Mouse (Mus musculus) hindbrain, embryonic 12.5 days (tissue): ENCODE data around the gene Pdcd7. TPM values are rescaled to one million over a fixed set of nuclear protein-coding genes. Genes with fewer than 3 reads are reported as not detected.
"Not testable (repeated sequence)": the region's sequence is repeated elsewhere in the genome, so short reads cannot be mapped to it uniquely, and the experiment has no call there.

Experiments used
- ATAC-seq: fragments of 200-750 bp; cut with Nextera tagmentation; 2 replicates; pipeline ENCODE4 v1.8.0; 2017; ENCODE audit warnings: moderate TSS enrichment; ENCODE audit not compliant: low FRiP score
- H3K27ac ChIP-seq: fragments of 300-500 bp; sonication (generic); 2 replicates; pipeline ENCODE4 v1.5.1; 2016; ENCODE audit warnings: mild to moderate bottlenecking
- H3K27me3 ChIP-seq: fragments of 300-500 bp; sonication (generic); 2 replicates; pipeline ENCODE4 v1.6.1; 2016; ENCODE audit warnings: mild to moderate bottlenecking
- H3K36me3 ChIP-seq: fragments of 300-500 bp; sonication (generic); 2 replicates; pipeline ENCODE4 v1.6.1; 2016; ENCODE audit warnings: mild to moderate bottlenecking
- H3K4me1 ChIP-seq: fragments of 300-500 bp; sonication (generic); 2 replicates; pipeline ENCODE4 v1.6.1; 2016
- H3K4me2 ChIP-seq: fragments of 300-500 bp; sonication (generic); replicated peaks from 2 replicates; pipeline ENCODE4 v1.6.1; 2016; ENCODE audit warnings: mild to moderate bottlenecking
- H3K4me3 ChIP-seq: fragments of 300-500 bp; sonication (generic); 2 replicates; pipeline ENCODE4 v1.5.1; 2016; ENCODE audit warnings: mild to moderate bottlenecking
- H3K9ac ChIP-seq: fragments of 300-500 bp; sonication (generic); 2 replicates; pipeline ENCODE4 v1.6.1; 2016; ENCODE audit warnings: mild to moderate bottlenecking, moderate library complexity
- H3K9me3 ChIP-seq: fragments of 300-500 bp; sonication (generic); replicated peaks from 2 replicates; pipeline ENCODE4 v1.6.1; 2016; ENCODE audit warnings: mild to moderate bottlenecking
- WGBS: fragments of 180-500 bp; shearing (Covaris S2); methylation state at CpG from one replicate; pipeline ENCODE4 v1.1.7; 2016; 5-methylcytosine and 5-hydroxymethylcytosine counted together
- polyA plus RNA-seq: library from polyadenylated mRNA; unstranded; fragments of >200 nt; fragmentation: Nextera tagmentation; extraction: Ambion mirVana; gene quantifications from 2 replicates; pipeline ENCODE4 v1.2.1, GENCODE M21; 2016

The Pdcd7 gene
- polyA plus RNA-seq, 1 experiment from 2014 or later: 14.0 TPM

DNA sequence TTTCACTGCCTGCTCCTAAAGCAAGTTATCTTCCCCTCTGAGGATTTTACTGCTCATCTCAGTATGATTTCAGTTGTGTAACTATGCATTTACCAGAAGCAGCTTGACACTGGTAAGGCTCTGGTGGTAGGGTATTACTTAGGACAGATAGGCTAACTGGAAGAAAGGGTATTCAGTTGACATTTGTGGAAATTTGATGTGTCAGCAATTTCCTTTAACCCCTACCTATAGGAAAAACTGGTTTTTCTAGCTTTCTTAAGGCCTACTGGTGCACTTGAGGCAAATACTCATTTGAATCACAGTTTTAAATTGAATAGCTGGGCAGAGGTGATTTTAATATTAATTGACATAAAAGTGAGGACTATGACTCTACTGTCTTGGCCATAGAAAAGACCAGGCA lies 19.9 kb upstream of the Pdcd7 start:
- no peak for ATAC-seq
- no peak overlapping the region for H3K9ac ChIP-seq
- H3K9me3 ChIP-seq: no peaks in the 10 kb centered on the region
- no peak overlapping the region for H3K27ac ChIP-seq
- peaks cover 76% of the 10 kb centered on the region for H3K36me3 ChIP-seq
- no peaks in the 10 kb centered on the region for H3K27me3 ChIP-seq
- no peaks in the 10 kb centered on the region for H3K4me1 ChIP-seq
- H3K4me3 ChIP-seq: no peak overlapping the region
- no peak overlapping the region for H3K4me2 ChIP-seq

DNA sequence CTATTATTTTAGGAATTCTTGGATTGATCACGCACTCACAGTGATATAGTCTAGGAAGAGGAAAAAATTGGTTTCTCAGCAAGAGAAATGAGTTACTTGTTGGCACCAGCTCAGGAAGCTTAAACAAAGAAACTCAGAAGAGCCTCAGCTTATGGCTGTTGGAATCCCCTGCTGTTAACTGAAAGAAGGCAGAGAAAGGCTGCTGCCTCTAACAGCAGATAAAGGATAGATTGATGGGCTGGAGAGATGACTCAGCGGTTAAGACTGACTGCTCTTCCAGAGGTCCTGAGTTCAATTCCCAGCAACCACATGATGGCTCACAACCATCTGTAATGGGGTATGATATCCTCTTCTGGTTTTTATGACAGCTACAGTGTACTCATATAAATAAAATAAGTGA lies 18.5 kb upstream of the Pdcd7 start:
- H3K4me2 ChIP-seq: no peak overlapping the region
- 96% methylated on average over 2 of the region's 2 CpGs for WGBS
- no peaks in the 10 kb centered on the region for H3K4me1 ChIP-seq
- H3K27ac ChIP-seq: no peak overlapping the region
- no peaks in the 10 kb centered on the region for H3K9me3 ChIP-seq
- no peak for ATAC-seq
- H3K4me3 ChIP-seq: no peak overlapping the region
- H3K27me3 ChIP-seq: no peaks in the 10 kb centered on the region
- H3K9ac ChIP-seq: no peak overlapping the region
- H3K36me3 ChIP-seq: peaks cover 66% of the 10 kb centered on the region

DNA sequence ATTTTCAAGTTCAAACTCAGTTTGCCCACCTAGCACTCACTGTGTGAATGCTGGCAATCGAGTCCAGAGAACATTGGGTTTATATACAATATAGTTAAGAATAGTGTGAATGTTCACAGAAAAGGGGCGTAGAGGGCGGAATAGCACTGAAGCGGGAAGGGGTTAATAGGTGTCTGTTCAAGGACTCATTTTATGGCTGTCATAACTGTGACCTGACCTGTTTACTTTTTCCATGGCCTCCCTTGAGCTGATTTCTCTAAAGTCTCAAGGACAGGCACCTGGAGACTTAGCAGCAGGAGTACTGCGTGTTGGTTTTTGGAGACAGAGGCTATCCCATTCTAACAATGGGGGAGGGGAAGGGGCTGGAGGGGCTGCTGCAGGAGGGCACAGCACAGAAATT lies 11.9 kb upstream of the Pdcd7 start:
- Histone ChIP-seq H3K4me3 (no peak overlapping the region), H3K27me3 (no peaks in the 10 kb centered on the region), H3K27ac (no peak overlapping the region), H3K36me3 (peaks cover 7% of the 10 kb centered on the region; the same call in 1 of the 2 replicates), H3K9ac (no peak overlapping the region), H3K9me3 (no peaks in the 10 kb centered on the region), H3K4me1 (no peaks in the 10 kb centered on the region), H3K4me2 (no peak overlapping the region)
- no peak for ATAC-seq
- WGBS: 87% methylated on average over 5 of the region's 5 CpGs

GRCm38 (mm10) chr9:65339146-65339545 lies 6.8 kb upstream of the Pdcd7 start:
- Histone ChIP-seq H3K9ac (no peak overlapping the region), H3K36me3 (no peaks in the 10 kb centered on the region), H3K4me3 (no peak overlapping the region), H3K27me3 (no peaks in the 10 kb centered on the region), H3K9me3 (no peaks in the 10 kb centered on the region), H3K4me1 (no peaks in the 10 kb centered on the region), H3K4me2 (no peak overlapping the region), H3K27ac (no peak overlapping the region)
- ATAC-seq: no peak
- 86% methylated on average over 4 of the region's 4 CpGs for WGBS

DNA sequence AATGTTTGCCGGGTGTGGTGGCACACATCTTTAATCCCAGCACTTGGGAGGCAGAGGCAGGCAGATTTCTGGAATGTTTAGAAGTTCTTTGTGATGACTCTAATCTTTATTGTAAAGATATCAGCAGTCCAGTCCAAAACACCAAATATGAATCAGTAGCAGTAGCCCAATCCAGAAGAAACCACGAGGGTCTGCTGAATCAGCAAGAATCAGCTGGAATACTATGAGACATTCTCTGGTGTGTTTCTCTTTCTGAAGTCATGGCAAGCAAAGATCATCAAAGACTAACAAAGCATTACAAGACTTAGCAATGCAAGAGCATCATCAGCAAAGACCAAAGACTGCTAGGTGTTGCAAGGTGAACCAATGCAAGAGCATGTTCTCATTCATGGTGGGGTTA lies 5.5 kb upstream of the Pdcd7 start:
- H3K9me3 ChIP-seq: no peaks in the 10 kb centered on the region; the same call in 1 of the 2 replicates
- H3K36me3 ChIP-seq: no peaks in the 10 kb centered on the region
- H3K4me2 ChIP-seq: no peak overlapping the region
- no peak for ATAC-seq
- no peak overlapping the region for H3K4me3 ChIP-seq
- no peaks in the 10 kb centered on the region for H3K27me3 ChIP-seq
- no peak overlapping the region for H3K27ac ChIP-seq
- WGBS: 85% methylated on average over 2 of the region's 2 CpGs
- H3K9ac ChIP-seq: no peak overlapping the region
- H3K4me1 ChIP-seq: no peaks in the 10 kb centered on the region

DNA sequence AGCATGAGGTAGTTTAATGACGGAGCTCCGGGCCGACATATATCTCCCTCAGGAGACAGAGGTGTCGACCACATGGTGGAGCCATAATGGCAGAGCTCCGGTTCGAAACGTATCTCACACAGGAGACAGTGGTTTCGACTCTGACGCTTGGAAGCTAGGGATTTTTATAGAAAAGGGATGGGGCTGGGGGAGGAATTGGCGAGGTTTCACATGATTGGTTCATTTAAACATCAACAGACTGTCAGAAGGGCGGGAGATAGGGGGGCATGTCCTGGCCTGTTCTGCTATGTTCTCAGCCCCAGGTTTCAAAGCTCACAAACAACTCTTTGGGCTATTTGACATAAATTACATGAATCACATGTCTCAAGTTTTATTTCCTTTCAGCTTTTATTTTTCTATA lies 465 bp upstream of the Pdcd7 start:
- not testable (repeated sequence) for H3K9me3 ChIP-seq, H3K36me3 ChIP-seq, H3K27me3 ChIP-seq
- H3K4me3 ChIP-seq: peak overlapping the region; percentile 100
- H3K4me1 ChIP-seq: peaks cover 14% of the 10 kb centered on the region
- peak; percentile 15; the same call in 1 of the 2 replicates for ATAC-seq
- H3K27ac ChIP-seq: peak overlapping the region; percentile 94
- peak overlapping the region; percentile 90 for H3K4me2 ChIP-seq
- peak overlapping the region; percentile 98 for H3K9ac ChIP-seq
- 68% methylated on average over 11 of the region's 11 CpGs for WGBS

- peak overlapping the region; percentile 98 for H3K9ac ChIP-seq
- under 1% methylated on average over 73 of the region's 77 CpGs for WGBS
- H3K4me2 ChIP-seq: peak overlapping the region; percentile 90
- peak; percentile 56 for ATAC-seq
- peak overlapping the region; percentile 94 for H3K27ac ChIP-seq
- peak overlapping the region; percentile 100 for H3K4me3 ChIP-seq
- H3K4me1 ChIP-seq: peaks cover 14% of the 10 kb centered on the region
- no peaks in the 10 kb centered on the region for H3K36me3 ChIP-seq
- H3K27me3 ChIP-seq: no peaks in the 10 kb centered on the region
- no peaks in the 10 kb centered on the region; the same call in 1 of the 2 replicates for H3K9me3 ChIP-seq
Measured at GRCm38 (mm10) chr9:65346476-65347111, 690 bp downstream of the Pdcd7 start.

DNA sequence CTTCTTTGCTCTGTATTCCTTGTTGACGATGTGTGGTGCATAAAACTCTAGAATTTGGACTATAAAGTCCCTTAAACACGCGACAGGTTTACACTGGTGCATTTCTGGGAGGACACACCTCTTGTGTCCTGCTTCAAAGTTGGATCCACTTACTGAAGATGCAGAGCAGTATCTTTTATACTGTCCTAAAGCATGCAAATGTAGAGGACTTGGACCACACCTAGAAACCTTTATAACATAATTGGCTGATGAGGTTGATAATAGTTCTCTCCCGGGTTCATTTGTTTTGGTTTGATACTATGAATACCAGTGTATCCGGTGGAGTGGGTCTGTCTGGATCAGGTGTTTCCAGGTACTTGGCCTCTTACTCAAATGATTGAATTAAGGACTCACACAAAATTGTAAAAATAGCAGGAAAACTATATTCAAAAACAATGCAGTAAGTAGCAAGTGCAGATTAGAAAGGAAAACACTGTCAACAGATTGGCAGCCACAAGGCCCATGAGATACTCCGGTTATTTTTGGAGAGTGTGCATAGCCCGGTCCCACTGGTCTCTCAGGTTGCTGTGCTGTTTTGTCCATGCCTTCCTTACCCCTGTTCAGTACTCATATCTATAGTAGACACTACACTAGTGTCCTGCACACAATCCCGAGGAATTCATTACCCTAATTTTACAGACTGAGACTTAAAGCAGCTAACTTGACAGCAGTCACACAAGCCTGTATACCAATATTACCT lies 1.4 kb downstream of the Pdcd7 start:
- Histone ChIP-seq H3K4me2 (peak overlapping the region; percentile 90), H3K4me1 (peaks cover 14% of the 10 kb centered on the region), H3K27ac (peak overlapping the region; percentile 94; the same call in 1 of the 2 replicates), H3K4me3 (peak overlapping the region; percentile 100), H3K9ac (peak overlapping the region; percentile 98), H3K9me3 (no peaks in the 10 kb centered on the region; the same call in 1 of the 2 replicates), H3K27me3 (no peaks in the 10 kb centered on the region), H3K36me3 (no peaks in the 10 kb centered on the region)
- no peak for ATAC-seq
- WGBS: 56% methylated on average over 8 of the region's 8 CpGs

GRCm38 (mm10) chr9:65353251-65353650 lies 7.3 kb downstream of the Pdcd7 start:
- Histone ChIP-seq H3K4me1 (peaks cover 1% of the 10 kb centered on the region), H3K9me3 (no peaks in the 10 kb centered on the region), H3K27me3 (no peaks in the 10 kb centered on the region), H3K4me2 (no peak overlapping the region), H3K27ac (no peak overlapping the region), H3K36me3 (peaks cover 37% of the 10 kb centered on the region), H3K9ac (no peak overlapping the region), H3K4me3 (no peak overlapping the region)
- ATAC-seq: no peak
- WGBS: 87% methylated on average over 5 of the region's 5 CpGs

DNA sequence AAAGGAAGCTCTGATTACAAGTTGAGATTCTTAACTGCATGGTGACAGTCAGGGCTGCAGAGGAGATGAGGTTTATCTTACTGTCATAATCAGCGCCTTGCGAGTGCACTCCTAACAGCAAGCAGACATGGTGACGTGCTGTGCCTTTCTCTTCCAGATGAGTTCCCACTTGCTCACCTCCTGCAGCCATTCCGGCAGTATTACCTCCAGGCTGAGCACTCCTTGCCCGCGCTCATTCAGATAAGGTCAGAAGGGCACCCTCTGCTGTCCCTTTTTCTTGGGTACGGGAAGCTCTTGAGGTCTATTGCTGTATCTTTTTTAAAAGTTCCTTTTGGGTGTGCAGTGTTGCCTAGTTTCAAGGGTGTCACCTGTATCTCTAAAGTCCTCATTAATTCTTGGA lies 10.7 kb downstream of the Pdcd7 start:
- ATAC-seq: no peak
- WGBS: 89% methylated on average over 7 of the region's 7 CpGs
- Histone ChIP-seq H3K4me1 (no peaks in the 10 kb centered on the region), H3K27me3 (no peaks in the 10 kb centered on the region), H3K36me3 (peaks cover 66% of the 10 kb centered on the region), H3K4me2 (no peak overlapping the region), H3K27ac (no peak overlapping the region), H3K9ac (no peak overlapping the region), H3K9me3 (no peaks in the 10 kb centered on the region), H3K4me3 (no peak overlapping the region)

GRCm38 (mm10) chr9:65356971-65357370 lies 11.1 kb downstream of the Pdcd7 start:
- Histone ChIP-seq H3K36me3 (peaks cover 68% of the 10 kb centered on the region), H3K27ac (no peak overlapping the region), H3K9ac (no peak overlapping the region), H3K27me3 (no peaks in the 10 kb centered on the region), H3K4me3 (no peak overlapping the region), H3K4me1 (no peaks in the 10 kb centered on the region), H3K9me3 (no peaks in the 10 kb centered on the region), H3K4me2 (no peak overlapping the region)
- no peak for ATAC-seq
- WGBS: 93% methylated on average over 2 of the region's 2 CpGs

DNA sequence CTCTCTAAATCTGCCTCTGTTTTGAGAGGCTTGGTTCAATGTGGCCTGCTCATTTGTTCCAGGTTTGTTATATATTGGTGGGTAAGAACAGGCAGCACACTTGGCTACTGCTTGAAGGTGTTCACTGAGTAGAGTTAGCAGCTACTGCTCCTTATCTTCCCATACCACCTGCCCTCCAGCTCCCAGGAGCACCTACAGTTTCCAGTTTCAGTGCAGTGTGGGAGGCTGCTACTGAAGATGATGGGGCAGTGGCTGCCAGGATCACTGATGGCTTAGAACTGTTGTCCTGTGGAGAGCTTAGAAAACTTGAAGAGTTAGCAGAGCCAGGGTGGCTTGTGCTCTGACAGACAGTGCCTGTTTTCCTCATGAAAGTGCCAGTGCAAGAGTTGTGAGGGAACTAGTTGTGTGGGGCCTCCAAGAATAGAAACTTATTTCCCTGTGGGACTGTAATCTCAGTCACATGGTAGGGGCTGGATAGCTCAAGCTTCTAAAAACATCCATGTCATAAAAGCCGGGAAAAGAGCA lies 13.1 kb downstream of the Pdcd7 start:
- H3K4me2 ChIP-seq: no peak overlapping the region
- H3K27ac ChIP-seq: no peak overlapping the region
- H3K27me3 ChIP-seq: no peaks in the 10 kb centered on the region
- H3K36me3 ChIP-seq: peaks cover 68% of the 10 kb centered on the region
- no peaks in the 10 kb centered on the region for H3K9me3 ChIP-seq
- WGBS: 94% methylated on average over 1 of the region's 1 CpGs
- ATAC-seq: no peak
- no peak overlapping the region for H3K4me3 ChIP-seq
- H3K9ac ChIP-seq: no peak overlapping the region
- no peaks in the 10 kb centered on the region for H3K4me1 ChIP-seq
